Mouse (Mus musculus): Measurements from ENCODE around the gene Vill. TPM values are rescaled to one million over a fixed set of nuclear protein-coding genes. Genes with fewer than 3 reads are reported as not detected.

Vill gene
- polyA plus RNA-seq, 1 experiment, result 6.1 TPM

DNA sequence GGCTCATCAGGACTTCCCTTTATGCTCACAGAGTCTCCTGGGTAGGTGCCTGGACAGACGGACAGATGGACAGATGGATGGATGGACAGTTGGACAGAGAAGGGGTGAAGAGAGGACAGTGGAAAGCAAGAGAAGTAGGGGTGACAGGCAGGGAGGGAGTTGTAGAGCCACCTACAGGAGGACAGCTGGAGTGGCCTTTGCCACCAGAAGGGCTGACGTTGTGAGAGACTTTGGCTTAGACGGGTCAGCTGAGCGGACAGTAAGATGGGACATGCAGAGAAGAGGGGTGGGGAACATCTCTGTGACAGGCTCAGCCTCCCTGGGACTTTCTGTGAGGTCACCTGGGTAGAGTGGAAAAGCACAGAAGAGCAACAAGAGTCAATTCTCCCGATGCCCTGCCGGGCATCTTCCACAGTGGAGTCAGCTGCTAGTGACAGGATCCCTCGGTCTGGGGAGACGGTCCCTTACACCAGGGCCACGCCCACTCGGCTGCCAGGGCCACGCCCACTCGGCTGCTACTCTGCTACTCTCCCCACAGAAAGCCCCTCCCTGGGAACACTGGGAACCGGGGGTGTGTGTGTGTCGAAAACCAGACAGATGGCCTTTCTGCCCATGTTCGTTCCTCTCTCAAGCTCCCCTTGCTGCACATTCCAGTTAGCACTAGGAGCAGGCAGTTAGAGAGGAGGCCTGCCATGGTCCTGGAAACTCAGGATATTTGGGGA, 47.8 kb downstream of the Vill start:
- 19% methylated on average over 15 of the region's 15 CpGs for WGBS
- no peak for DNase-seq (ENCODE audit: low read depth, low spot score)

GRCm38 (mm10) chr9:119101992-119102782, 49.6 kb downstream of the Vill start, which contains the start of gene Dlec1:
Gene Dlec1, plus strand, starts transcription at chr9:119102478.
- WGBS, result 3% methylated on average over 44 of the region's 44 CpGs
- peak; percentile 76 for DNase-seq (ENCODE audit: low read depth, low spot score)

DNA sequence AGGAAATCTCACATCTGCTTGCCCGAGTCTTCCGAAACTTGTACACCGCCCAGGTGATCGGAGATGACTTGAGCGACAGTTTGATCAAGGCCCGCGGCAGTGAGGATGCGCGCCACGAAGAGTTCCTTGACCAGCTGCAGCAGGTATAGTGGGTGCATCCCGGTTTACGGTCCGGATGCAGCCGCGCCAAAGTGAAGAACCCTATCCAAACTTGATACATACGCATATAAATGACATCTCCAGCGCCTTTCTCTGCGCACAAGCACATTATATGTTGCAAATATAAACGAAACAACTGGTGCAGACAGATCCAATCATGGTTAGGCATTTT, 50.2 kb downstream of the Vill start:
- WGBS, result 3% methylated on average over 19 of the region's 19 CpGs
- no peak for DNase-seq (ENCODE audit: low read depth, low spot score)

DNA sequence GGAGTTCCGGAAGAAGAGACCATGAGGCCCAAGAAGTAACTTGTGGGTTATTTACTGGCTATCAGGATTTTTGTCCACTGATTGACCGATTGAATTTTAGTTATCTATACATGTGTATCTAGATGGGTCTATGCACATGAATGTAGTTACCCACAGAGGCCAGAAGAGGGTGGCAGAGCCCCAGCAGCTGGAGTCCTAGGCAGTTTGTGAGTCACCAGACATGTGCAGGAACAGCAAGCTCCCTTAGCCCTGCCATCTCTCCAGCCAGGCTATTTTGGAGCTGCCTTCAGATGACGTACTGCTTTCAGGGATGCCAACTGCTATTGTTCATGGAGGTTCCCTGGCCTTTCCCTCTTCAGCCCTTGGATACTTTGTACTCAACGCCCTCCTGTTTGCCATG, 55.0 kb downstream of the Vill start:
- no peak for DNase-seq (ENCODE audit: low read depth, low spot score)
- 91% methylated on average over 4 of the region's 4 CpGs for WGBS

- 71% methylated on average over 12 of the region's 12 CpGs for WGBS
- DNase-seq (ENCODE audit: low read depth, low spot score), result no peak
Measured at GRCm38 (mm10) chr9:119109685-119110353, 57.2 kb downstream of the Vill start.

GRCm38 (mm10) chr9:119110640-119111039, 58.1 kb downstream of the Vill start:
- WGBS, result 62% methylated on average over 3 of the region's 3 CpGs
- no peak for DNase-seq (ENCODE audit: low read depth, low spot score)

DNA sequence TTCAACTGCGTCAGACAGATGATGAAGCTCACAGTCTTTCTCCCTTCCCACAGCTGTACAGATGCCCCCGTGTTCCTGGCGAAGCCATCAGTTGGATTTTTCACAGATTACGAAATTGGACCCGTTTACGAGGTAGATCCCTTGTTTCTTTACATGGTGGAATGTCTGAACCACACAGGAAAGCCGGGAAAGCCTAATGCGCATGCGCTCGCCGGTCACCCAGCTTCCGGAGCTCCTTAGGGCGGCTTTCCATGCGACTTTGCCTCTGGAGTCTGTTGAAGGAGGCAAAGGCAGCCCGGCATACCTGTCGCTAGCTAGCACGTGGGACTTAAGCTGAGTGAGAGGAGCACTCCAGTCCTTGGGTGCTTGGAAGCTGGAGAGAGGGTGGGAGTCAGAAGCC, 62.3 kb downstream of the Vill start:
- 78% methylated on average over 17 of the region's 17 CpGs for WGBS

GRCm38 (mm10) chr9:119119409-119120167, 67.0 kb downstream of the Vill start:
- WGBS, result 79% methylated on average over 19 of the region's 19 CpGs
- no peak for DNase-seq (ENCODE audit: low read depth, low spot score)

More for the DNA sequence above, 62.3 kb downstream of the Vill start:
- DNase-seq (ENCODE audit: low read depth, low spot score), result no peak

GRCm38 (mm10) chr9:119120168-119120560, 67.6 kb downstream of the Vill start:
- 48% methylated on average over 3 of the region's 3 CpGs for WGBS
- DNase-seq (ENCODE audit: low read depth, low spot score), result no peak

Other genes with a start within 250 kb of the Vill start
- gene Ctdspl, start 126.3 kb upstream of the Vill start, polyA plus RNA-seq (2012; rRNA removed), result 21.5 and 33.9 TPM in 2 replicates
- gene Plcd1, start 40.7 kb downstream of the Vill start, polyA plus RNA-seq (2012; rRNA removed), result 48.4 and 50.9 TPM in 2 replicates
- gene Dlec1, start 49.7 kb downstream of the Vill start, polyA plus RNA-seq (2012; rRNA removed), result 0.40 and 0.43 TPM in 2 replicates
- 2.2 and 4.5 TPM in 2 replicates for gene Acaa1b, start 104.3 kb downstream of the Vill start, polyA plus RNA-seq (2012; rRNA removed)
- gene Gm47289, start 106.4 kb downstream of the Vill start, polyA plus RNA-seq (2012; rRNA removed), result not detected in 2 replicates
- gene Slc22a13, start 156.3 kb downstream of the Vill start, polyA plus RNA-seq (2012; rRNA removed), result 0.06 and 0.16 TPM in 2 replicates

All from large intestine, adult 2 months (tissue).